Mouse (Mus musculus) ovary, adult 10 weeks (tissue): ENCODE data around the gene Hoxb13. TPM values are rescaled to one million over a fixed set of nuclear protein-coding genes. Genes with fewer than 3 reads are reported as not detected.

Source experiments
- polyA plus RNA-seq: library from polyadenylated mRNA; stranded (reverse); fragments of 350-450 nt; fragmentation: Illumina TruSeq; extraction: RNeasy Lipid Tissue Mini Kit (QIAGEN cat#74804); gene quantifications from one replicate; pipeline ENCODE4 v1.2.3, GENCODE M21; 2014

The Hoxb13 gene
- polyA plus RNA-seq = not detected

DNA sequence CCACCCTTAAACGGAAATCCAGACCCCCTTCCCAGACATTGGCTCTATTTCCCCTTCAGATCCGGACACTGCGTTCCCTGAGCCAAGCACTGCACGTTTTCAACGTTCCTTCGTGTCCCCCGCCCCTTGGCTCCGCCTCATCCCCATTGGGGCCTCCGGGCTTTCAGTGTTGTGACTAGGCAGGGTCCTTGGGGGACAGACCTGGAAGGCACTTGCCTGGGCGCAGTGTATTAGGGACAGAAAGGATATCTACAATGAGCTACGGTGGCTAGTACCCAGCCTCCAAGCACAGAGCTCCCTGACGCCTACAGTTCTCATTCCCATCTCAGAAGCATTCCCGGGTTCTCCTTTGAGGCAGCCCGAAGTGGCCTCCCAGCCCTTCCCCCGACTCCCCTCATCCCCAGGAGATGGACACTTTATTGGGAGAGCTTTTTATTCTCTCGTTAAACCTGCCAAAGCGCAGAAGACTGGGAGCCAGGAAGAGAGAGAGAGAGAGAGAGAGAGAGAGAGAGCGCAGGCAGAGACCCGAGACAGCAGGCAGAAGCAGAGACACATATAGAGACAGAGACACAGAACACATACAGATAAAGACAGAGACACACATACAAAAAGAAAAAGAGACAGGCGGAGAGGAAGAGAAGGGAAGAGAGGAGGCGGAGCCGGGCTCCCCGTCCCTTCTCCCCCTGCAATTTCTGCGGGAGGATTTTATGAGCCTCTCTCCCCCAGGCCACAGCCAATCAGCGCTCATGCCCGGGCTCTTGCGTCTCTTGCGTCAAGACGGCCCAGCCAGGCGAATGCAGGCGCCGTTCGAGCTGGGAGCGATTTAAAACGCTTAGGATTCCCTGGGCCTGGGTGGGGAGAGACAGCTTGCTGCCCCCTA, at the start of gene Hoxb13:
Hoxb13 (plus strand) TSS at position 796 of the 880 bp plus-strand sequence.

Other genes starting within 250 kb of the Hoxb13 start
- gene Igf2bp1, start 188.4 kb upstream of the Hoxb13 start, polyA plus RNA-seq = not detected
- not detected for gene Gip, start 169.8 kb upstream of the Hoxb13 start, polyA plus RNA-seq
- 9.0 TPM for gene Snf8, start 159.4 kb upstream of the Hoxb13 start, polyA plus RNA-seq
- gene Ube2z, start 128.9 kb upstream of the Hoxb13 start, polyA plus RNA-seq = 26.7 TPM
- gene Atp5g1, start 118.6 kb upstream of the Hoxb13 start, polyA plus RNA-seq = 4.8 TPM
- gene Calcoco2, start 82.4 kb upstream of the Hoxb13 start, polyA plus RNA-seq = 0.57 TPM
- gene Ttll6, start 60.5 kb upstream of the Hoxb13 start, polyA plus RNA-seq = not detected
- 5.0 TPM for gene Hoxb9, start 77.1 kb downstream of the Hoxb13 start, polyA plus RNA-seq
- gene Hoxb8, start 87.6 kb downstream of the Hoxb13 start, polyA plus RNA-seq = 0.77 TPM
- 13.3 TPM for gene Hoxb7, start 92.3 kb downstream of the Hoxb13 start, polyA plus RNA-seq
- 1.7 TPM for gene Hoxb6, start 98.2 kb downstream of the Hoxb13 start, polyA plus RNA-seq
- gene Hoxb5, start 109.0 kb downstream of the Hoxb13 start, polyA plus RNA-seq = 1.2 TPM
- gene Hoxb4, start 124.0 kb downstream of the Hoxb13 start, polyA plus RNA-seq = 3.1 TPM
- gene Hoxb3, start 129.0 kb downstream of the Hoxb13 start, polyA plus RNA-seq = 5.7 TPM
- gene Hoxb2, start 156.2 kb downstream of the Hoxb13 start, polyA plus RNA-seq = 4.2 TPM
- gene Hoxb1, start 171.4 kb downstream of the Hoxb13 start, polyA plus RNA-seq = not detected